Mouse (Mus musculus): ENCODE results near the gene Ros1. TPM values are rescaled to one million over a fixed set of nuclear protein-coding genes. Genes with fewer than 3 reads are reported as not detected.

Ros1 gene
- total RNA-seq, 1 experiment from 2014 or later: not detected

DNA sequence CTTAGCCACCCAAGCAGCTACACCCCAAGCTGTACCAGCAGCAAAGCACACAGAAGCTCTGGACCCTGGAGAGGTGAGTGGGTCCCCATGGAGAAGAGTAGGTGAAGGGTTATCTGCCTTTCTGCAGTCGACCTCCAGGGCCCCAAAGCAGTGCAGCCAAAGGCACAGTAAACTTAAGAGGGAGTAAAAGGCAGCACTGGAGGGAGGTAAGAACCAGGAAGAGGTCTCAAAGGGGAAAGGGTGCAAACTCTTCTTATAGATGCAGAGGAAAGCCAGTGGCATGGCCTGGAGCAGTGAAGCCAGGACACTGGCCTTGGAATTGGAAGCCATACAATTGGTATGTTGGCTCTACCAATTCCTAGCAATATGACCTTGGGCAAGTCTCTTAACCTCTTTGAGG is 169.8 kb downstream of the Ros1 start:
- no peak for ATAC-seq (replicated peaks; ENCODE audit: low read depth, poor library complexity, severe bottlenecking)

DNA sequence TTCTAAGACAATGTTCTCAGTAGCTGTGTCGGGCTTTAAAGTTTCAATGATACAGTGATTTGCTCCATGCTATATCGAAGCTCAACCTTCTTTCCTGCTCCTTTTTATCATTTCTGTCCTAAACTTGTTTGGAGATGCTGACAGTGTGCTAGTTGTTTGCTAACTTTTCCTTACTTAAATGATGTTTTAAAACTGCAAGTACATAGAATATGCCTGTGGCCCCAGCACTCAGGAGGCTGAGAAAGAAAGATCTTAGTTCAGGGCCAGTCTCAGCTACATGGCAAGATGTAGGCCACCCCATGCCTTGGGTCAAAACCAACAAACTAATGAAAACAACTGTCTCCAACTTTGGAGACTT is 171.0 kb downstream of the Ros1 start:
- ATAC-seq (replicated peaks; ENCODE audit: low read depth, poor library complexity, severe bottlenecking): no peak

GRCm38 (mm10) chr10:52023213-52024052 is 171.6 kb downstream of the Ros1 start:
- no peak for ATAC-seq (replicated peaks; ENCODE audit: low read depth, poor library complexity, severe bottlenecking)

DNA sequence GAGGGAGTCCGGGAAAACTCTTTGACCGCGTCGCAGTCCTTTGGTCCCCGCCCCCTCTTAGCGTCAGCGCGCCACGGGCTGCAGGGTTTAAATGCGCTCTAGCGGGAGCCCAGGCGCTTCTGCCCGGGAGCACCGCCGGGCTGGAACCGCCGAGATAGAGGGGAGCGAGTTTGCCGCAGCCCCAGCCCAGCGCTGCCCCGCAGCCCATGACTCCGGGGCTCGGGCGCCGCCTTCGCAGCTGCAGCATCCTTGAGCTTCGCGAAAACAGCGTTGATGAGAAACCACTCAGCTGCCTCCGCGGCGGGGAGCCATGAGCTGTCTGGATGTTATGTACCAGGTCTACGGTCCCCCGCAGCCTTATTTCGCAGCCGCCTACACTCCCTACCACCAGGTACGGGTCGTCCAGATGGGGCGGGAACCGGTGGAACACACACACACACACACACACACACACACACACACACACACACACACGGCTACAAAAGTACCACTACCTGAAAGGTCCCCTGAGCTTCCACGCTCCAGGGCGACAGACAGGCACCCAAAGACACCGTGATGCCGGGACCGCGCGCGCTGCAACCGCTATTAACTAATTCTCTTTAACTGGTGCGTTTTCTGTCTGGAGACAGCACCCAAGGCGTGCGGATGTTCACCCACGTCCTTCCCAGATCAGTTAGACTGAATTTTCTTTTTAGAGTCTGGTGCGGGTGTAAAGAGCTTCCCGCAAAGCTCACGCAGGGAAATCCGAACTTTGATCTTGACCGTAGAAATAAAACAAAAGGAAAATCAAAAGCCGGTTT is 172.4 kb downstream of the Ros1 start, which contains the start of gene Vgll2:
Gene Vgll2, plus strand, starts transcription at position 90 of the 800 bp plus-strand sequence.
- ATAC-seq (replicated peaks; ENCODE audit: low read depth, poor library complexity, severe bottlenecking): no peak

GRCm38 (mm10) chr10:52021736-52022394 is 173.2 kb downstream of the Ros1 start:
- ATAC-seq (replicated peaks; ENCODE audit: low read depth, poor library complexity, severe bottlenecking): no peak

GRCm38 (mm10) chr10:52021231-52021630 is 173.8 kb downstream of the Ros1 start:
- no peak for ATAC-seq (replicated peaks; ENCODE audit: low read depth, poor library complexity, severe bottlenecking)

DNA sequence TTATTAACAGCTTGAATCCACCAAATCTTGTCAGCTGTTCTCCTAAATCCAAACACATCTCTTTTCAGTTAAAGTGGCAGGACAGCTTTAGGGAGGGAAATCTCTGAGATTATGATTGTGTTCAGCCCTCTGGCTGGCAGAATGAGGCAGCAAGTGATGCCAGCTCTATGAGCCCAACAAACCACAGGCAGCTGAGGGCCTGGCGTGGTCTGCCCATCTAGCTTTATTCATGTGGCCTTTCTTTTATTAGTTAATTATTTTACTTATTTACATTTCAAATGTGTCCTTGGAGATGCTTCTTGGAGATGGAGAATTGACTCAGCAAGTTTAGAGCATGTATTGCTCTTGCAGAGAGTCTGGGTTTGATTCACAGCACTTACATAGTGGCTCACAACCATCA is 176.6 kb downstream of the Ros1 start:
- no peak for ATAC-seq (replicated peaks; ENCODE audit: low read depth, poor library complexity, severe bottlenecking)

Other genes starting within 250 kb of the Ros1 start
- gene Vgll2, start 172.7 kb downstream of the Ros1 start, total RNA-seq (2017): not detected in 2 replicates
- not detected in 2 replicates for gene Dcbld1, start 38.4 kb upstream of the Ros1 start, total RNA-seq (2017)
- not detected in 2 replicates for gene Gm26741, start 163.5 kb upstream of the Ros1 start, total RNA-seq (2017)
- 20.8 and 26.9 TPM in 2 replicates for gene Gopc, start 186.9 kb upstream of the Ros1 start, total RNA-seq (2017)
- not detected in 2 replicates for gene Nepn, start 193.7 kb upstream of the Ros1 start, total RNA-seq (2017)
- 31.1 and 32.6 TPM in 2 replicates for gene Nus1, start 222.3 kb upstream of the Ros1 start, total RNA-seq (2017)

Data from common myeloid progenitor, adult 5-6 weeks (primary cell).